Mouse (Mus musculus) stomach, embryonic 14.5 days (tissue): ENCODE data around the gene Itprid1. TPM values are rescaled to one million over a fixed set of nuclear protein-coding genes. Genes with fewer than 3 reads are reported as not detected.

ENCODE experiments used
- ATAC-seq: fragments of 200-750 bp; cut with Nextera tagmentation; 2 replicates; pipeline ENCODE4 v1.8.0; 2017; ENCODE audit warnings: low read depth, moderate TSS enrichment; ENCODE audit not compliant: insufficient number of reproducible peaks, insufficient read depth, low FRiP score
- H3K27ac ChIP-seq: fragments of 300-500 bp; sonication (generic); 2 replicates; pipeline ENCODE4 v1.5.1; 2014; ENCODE audit warnings: mild to moderate bottlenecking, low read length, moderate library complexity, mixed read lengths
- H3K27me3 ChIP-seq: fragments of 300-500 bp; sonication (generic); 2 replicates; pipeline ENCODE4 v1.6.1; 2014; ENCODE audit warnings: low read length, control low read depth, mixed read lengths; ENCODE audit not compliant: control insufficient read depth, insufficient read depth
- H3K36me3 ChIP-seq: fragments of 300-500 bp; sonication (generic); 2 replicates; pipeline ENCODE4 v1.6.1; 2014; ENCODE audit warnings: mild to moderate bottlenecking, control low read depth, low read length, moderate library complexity, mixed read lengths; ENCODE audit not compliant: control insufficient read depth, insufficient read depth
- H3K4me1 ChIP-seq: fragments of 300-500 bp; sonication (generic); 2 replicates; pipeline ENCODE4 v1.6.1; 2014; ENCODE audit warnings: low read length, control low read depth, mixed read lengths; ENCODE audit not compliant: control insufficient read depth, insufficient read depth
- H3K4me2 ChIP-seq: fragments of 300-500 bp; sonication (generic); replicated peaks from 2 replicates; pipeline ENCODE4 v1.6.1; 2014; ENCODE audit warnings: low read depth, low read length, control low read depth
- H3K4me3 ChIP-seq: fragments of 300-500 bp; sonication (generic); 2 replicates; pipeline ENCODE4 v1.5.1; 2014; ENCODE audit warnings: low read depth, low read length, control low read depth
- H3K9ac ChIP-seq: fragments of 300-500 bp; sonication (generic); replicated peaks from 2 replicates; pipeline ENCODE4 v1.6.1; 2014; ENCODE audit warnings: low read depth, mild to moderate bottlenecking, control low read depth, low read length, moderate library complexity, mixed read lengths
- H3K9me3 ChIP-seq: fragments of 300-500 bp; sonication (generic); 2 replicates; pipeline ENCODE4 v1.6.1; 2016; ENCODE audit warnings: low read depth, low read length, control low read depth; ENCODE audit not compliant: control insufficient read depth
- WGBS: fragments of 180-500 bp; shearing (Covaris S2); extraction: QIAGEN DNeasy Blood & Tissue Kit; methylation state at CpG from one replicate; pipeline ENCODE4 v1.1.7; 2014; 5-methylcytosine and 5-hydroxymethylcytosine counted together
- polyA plus RNA-seq: library from polyadenylated mRNA; unstranded; fragments of >200 nt; fragmentation: Nextera tagmentation; extraction: Ambion mirVana; gene quantifications from 2 replicates; pipeline ENCODE4 v1.2.1, GENCODE M21; 2014

Itprid1 gene
- polyA plus RNA-seq, 1 experiment from 2014 or later = 0.09 TPM

GRCm38 (mm10) chr6:56017291-56017994 lies 180.7 kb downstream of the Itprid1 start, which contains the start of gene Ppp1r17:
Gene Ppp1r17, plus strand, starts transcription at chr6:56017497.
- Histone ChIP-seq H3K36me3 (no peaks in the 10 kb centered on the region), H3K9ac (no peak within 1 kb of the TSS), H3K27ac (no peak within 1 kb of the TSS), H3K4me1 (no peaks in the 10 kb centered on the region), H3K4me3 (no peak within 1 kb of the TSS), H3K27me3 (no peaks in the 10 kb centered on the region), H3K4me2 (no peak within 1 kb of the TSS), H3K9me3 (no peaks in the 10 kb centered on the region)
- WGBS = 72% methylated on average over 16 of the region's 16 CpGs
- no peak for ATAC-seq

DNA sequence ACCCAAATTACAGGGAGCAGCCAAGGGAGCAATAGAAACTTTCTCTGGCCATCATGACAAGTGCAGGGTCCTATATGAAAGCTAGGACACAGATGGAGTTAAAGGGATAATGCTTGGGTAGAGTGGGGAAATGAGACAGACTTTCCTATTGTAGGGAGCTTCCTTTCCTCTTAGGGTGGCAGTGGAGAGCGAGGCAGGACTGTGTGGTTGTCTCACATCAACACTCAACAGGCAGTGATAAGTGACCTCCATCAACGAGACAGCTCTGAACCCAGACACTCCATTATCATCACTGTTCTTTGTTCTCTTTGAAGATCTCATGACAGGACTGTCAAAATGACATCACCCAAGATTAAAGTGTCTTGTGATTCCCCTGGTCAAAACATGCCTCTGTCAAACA lies 182.9 kb downstream of the Itprid1 start:
- H3K4me2 ChIP-seq = no peak overlapping the region
- ATAC-seq = no peak
- H3K4me1 ChIP-seq = no peaks in the 10 kb centered on the region
- H3K27ac ChIP-seq = no peak overlapping the region
- WGBS = 44% methylated on average over 2 of the region's 2 CpGs
- no peak overlapping the region for H3K9ac ChIP-seq
- no peaks in the 10 kb centered on the region for H3K27me3 ChIP-seq
- H3K36me3 ChIP-seq = no peaks in the 10 kb centered on the region
- H3K9me3 ChIP-seq = no peaks in the 10 kb centered on the region
- H3K4me3 ChIP-seq = no peak overlapping the region

DNA sequence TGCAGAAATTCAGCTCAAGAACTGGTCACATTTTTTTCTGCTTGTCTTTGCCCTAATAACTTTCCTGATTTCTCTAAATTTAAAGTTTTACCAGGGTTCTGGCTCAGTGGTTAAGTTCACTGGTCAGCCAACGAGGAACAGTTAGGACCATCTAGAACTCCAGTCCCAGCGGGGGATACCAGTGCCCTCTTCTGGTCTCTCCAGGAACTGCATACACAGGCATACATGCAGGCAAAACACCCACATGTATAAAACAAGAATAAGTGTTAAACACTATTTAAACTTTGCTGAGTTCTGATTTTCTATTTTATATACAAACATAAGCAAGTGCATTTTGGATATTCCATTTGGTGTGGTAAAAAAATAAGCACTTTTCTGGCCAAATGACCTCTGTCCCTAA lies 188.8 kb downstream of the Itprid1 start:
- H3K36me3 ChIP-seq = no peaks in the 10 kb centered on the region
- 61% methylated on average over 2 of the region's 2 CpGs for WGBS
- H3K9ac ChIP-seq = no peak overlapping the region
- H3K9me3 ChIP-seq = no peaks in the 10 kb centered on the region
- H3K27me3 ChIP-seq = no peaks in the 10 kb centered on the region
- ATAC-seq = no peak
- H3K4me2 ChIP-seq = no peak overlapping the region
- H3K4me1 ChIP-seq = no peaks in the 10 kb centered on the region
- H3K27ac ChIP-seq = no peak overlapping the region
- no peak overlapping the region for H3K4me3 ChIP-seq

GRCm38 (mm10) chr6:56027318-56027717 lies 190.6 kb downstream of the Itprid1 start:
- H3K27me3 ChIP-seq = no peaks in the 10 kb centered on the region

GRCm38 (mm10) chr6:56027966-56028365 lies 191.3 kb downstream of the Itprid1 start:
- H3K27me3 ChIP-seq = no peaks in the 10 kb centered on the region
- H3K9me3 ChIP-seq = no peaks in the 10 kb centered on the region
- H3K4me1 ChIP-seq = no peaks in the 10 kb centered on the region
- ATAC-seq = no peak
- H3K4me2 ChIP-seq = no peak overlapping the region
- no peak overlapping the region for H3K27ac ChIP-seq
- no peak overlapping the region for H3K9ac ChIP-seq
- H3K36me3 ChIP-seq = no peaks in the 10 kb centered on the region
- WGBS = 81% methylated on average over 5 of the region's 5 CpGs
- H3K4me3 ChIP-seq = no peak overlapping the region

More at GRCm38 (mm10) chr6:56027318-56027717, 190.6 kb downstream of the Itprid1 start:
- Histone ChIP-seq H3K36me3 (no peaks in the 10 kb centered on the region), H3K27ac (no peak overlapping the region), H3K4me2 (no peak overlapping the region), H3K4me3 (no peak overlapping the region), H3K9me3 (no peaks in the 10 kb centered on the region), H3K9ac (no peak overlapping the region), H3K4me1 (no peaks in the 10 kb centered on the region)
- 55% methylated on average over 6 of the region's 6 CpGs for WGBS
- no peak for ATAC-seq

Other genes starting within 250 kb of the Itprid1 start
- gene Neurod6, start 155.6 kb upstream of the Itprid1 start, polyA plus RNA-seq = not detected in 2 replicates
- gene Ppp1r17, start 180.6 kb downstream of the Itprid1 start, polyA plus RNA-seq = 0.38 and 0.59 TPM in 2 replicates